Mouse (Mus musculus): Measurements from ENCODE around the gene Tmem165. TPM values are rescaled to one million over a fixed set of nuclear protein-coding genes. Genes with fewer than 3 reads are reported as not detected.

Tmem165 gene
- polyA plus RNA-seq, 1 experiment, result not detected

- Histone ChIP-seq H3K27ac (ENCODE audit: insufficient read depth, low read depth, low read length) (no peak overlapping the region), H3K4me1 (ENCODE audit: control insufficient read depth, insufficient read depth, low read length) (no peaks in the 10 kb centered on the region), H3K4me3 (ENCODE audit: insufficient read depth, low read depth, low read length) (no peak overlapping the region)
- WGBS, result 93% methylated on average over 4 of the region's 4 CpGs
- TF ChIP-seq POLR2A (IDR thresholded peaks at IDR 0.05; ENCODE audit: insufficient read depth, low read depth, low read length) (no peak), CTCF (IDR thresholded peaks at IDR 0.05; ENCODE audit: insufficient read depth, low read depth, low read length) (no peak)
These were observed 40.3 kb upstream of the Tmem165 start for GRCm38 (mm10) chr5:76143356-76143755.

GRCm38 (mm10) chr5:76146401-76146800 lies 37.3 kb upstream of the Tmem165 start:
- 100% methylated on average over 1 of the region's 1 CpGs for WGBS
- Histone ChIP-seq H3K4me3 (ENCODE audit: insufficient read depth, low read depth, low read length) (no peak overlapping the region), H3K4me1 (ENCODE audit: control insufficient read depth, insufficient read depth, low read length) (no peaks in the 10 kb centered on the region), H3K27ac (ENCODE audit: insufficient read depth, low read depth, low read length) (no peak overlapping the region)
- TF ChIP-seq POLR2A (IDR thresholded peaks at IDR 0.05; ENCODE audit: insufficient read depth, low read depth, low read length), result no peak

DNA sequence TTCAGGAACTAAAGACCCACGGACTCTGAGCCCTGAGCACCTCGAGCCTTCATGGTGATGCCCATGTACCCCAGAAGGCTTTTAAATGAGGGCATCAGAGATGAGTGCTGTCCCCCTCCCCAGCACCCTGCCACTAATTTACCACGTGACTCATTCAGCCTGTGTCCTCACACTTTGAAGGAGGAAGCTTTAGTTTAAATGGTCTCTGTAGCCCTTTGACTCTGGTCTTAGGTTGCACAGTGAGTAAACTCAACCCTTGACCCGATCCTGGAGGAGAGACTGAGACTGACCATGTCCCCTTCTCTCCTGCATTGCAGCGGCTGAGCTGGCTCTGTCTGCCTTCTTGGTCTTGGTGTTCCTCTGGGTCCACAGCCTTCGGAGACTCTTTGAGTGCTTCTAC lies 34.2 kb upstream of the Tmem165 start:
- H3K4me3 ChIP-seq (ENCODE audit: insufficient read depth, low read depth, low read length), result no peak overlapping the region
- 94% methylated on average over 6 of the region's 6 CpGs for WGBS
- no peaks in the 10 kb centered on the region for H3K4me1 ChIP-seq (ENCODE audit: control insufficient read depth, insufficient read depth, low read length)
- TF ChIP-seq POLR2A (IDR thresholded peaks at IDR 0.05; ENCODE audit: insufficient read depth, low read depth, low read length) (no peak), CTCF (IDR thresholded peaks at IDR 0.05; ENCODE audit: insufficient read depth, low read depth, low read length) (no peak)
- no peak overlapping the region for H3K27ac ChIP-seq (ENCODE audit: insufficient read depth, low read depth, low read length)

DNA sequence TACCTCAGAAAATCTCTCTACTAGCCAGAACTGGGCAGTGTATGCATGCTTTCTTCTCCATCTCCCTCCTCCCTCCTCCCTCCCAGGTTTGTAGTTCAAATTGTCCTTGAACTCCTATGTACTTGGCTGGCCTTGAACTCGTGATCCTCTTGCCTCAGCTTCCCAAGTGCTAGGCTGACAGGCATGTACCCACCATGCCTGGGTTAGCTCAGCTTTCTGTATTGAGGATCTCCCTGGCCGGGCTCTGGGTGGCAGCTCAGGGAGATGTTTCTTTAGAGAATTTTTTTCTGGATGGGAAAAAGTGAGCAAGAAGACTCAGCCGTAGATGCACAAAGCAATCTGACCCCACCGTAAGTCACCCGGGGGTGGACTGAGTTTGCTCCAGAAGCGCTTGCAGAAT lies 30.7 kb upstream of the Tmem165 start:
- no peaks in the 10 kb centered on the region for H3K4me1 ChIP-seq (ENCODE audit: control insufficient read depth, insufficient read depth, low read length)
- WGBS, result 89% methylated on average over 6 of the region's 6 CpGs
- H3K4me3 ChIP-seq (ENCODE audit: insufficient read depth, low read depth, low read length), result no peak overlapping the region
- TF ChIP-seq CTCF (IDR thresholded peaks at IDR 0.05; ENCODE audit: insufficient read depth, low read depth, low read length) (no peak), POLR2A (IDR thresholded peaks at IDR 0.05; ENCODE audit: insufficient read depth, low read depth, low read length) (no peak)
- H3K27ac ChIP-seq (ENCODE audit: insufficient read depth, low read depth, low read length), result no peak overlapping the region

DNA sequence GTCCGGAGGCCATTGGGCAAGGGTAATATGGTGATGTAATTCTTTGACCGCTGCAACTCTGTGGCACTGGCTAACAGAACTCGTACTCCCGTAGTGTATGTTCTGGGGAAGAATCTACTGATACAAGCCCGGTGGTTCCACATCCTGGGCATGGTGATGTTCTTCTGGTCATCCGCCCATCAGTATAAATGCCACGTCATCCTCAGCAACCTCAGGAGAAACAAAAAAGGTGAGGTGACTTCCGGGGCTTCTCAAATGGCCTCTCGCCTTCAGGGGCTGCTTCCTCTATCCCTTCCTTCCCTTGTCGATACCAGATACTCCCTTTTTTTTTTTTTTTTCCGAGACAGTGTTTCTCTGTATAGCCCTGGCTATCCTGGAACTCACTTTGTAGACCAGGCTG lies 30.2 kb upstream of the Tmem165 start:
- WGBS, result 96% methylated on average over 11 of the region's 11 CpGs
- Histone ChIP-seq H3K4me3 (ENCODE audit: insufficient read depth, low read depth, low read length) (no peak overlapping the region), H3K27ac (ENCODE audit: insufficient read depth, low read depth, low read length) (no peak overlapping the region), H3K4me1 (ENCODE audit: control insufficient read depth, insufficient read depth, low read length) (no peaks in the 10 kb centered on the region)
- TF ChIP-seq POLR2A (IDR thresholded peaks at IDR 0.05; ENCODE audit: insufficient read depth, low read depth, low read length), result no peak
- no peak for TF ChIP-seq CTCF (IDR thresholded peaks at IDR 0.05; ENCODE audit: insufficient read depth, low read depth, low read length)

GRCm38 (mm10) chr5:76154434-76155165 lies 29.1 kb upstream of the Tmem165 start:
- H3K4me1 ChIP-seq (ENCODE audit: control insufficient read depth, insufficient read depth, low read length), result no peaks in the 10 kb centered on the region
- TF ChIP-seq POLR2A (IDR thresholded peaks at IDR 0.05; ENCODE audit: insufficient read depth, low read depth, low read length) (no peak), CTCF (IDR thresholded peaks at IDR 0.05; ENCODE audit: insufficient read depth, low read depth, low read length) (no peak)
- 97% methylated on average over 21 of the region's 21 CpGs for WGBS
- no peak overlapping the region for H3K4me3 ChIP-seq (ENCODE audit: insufficient read depth, low read depth, low read length)
- H3K27ac ChIP-seq (ENCODE audit: insufficient read depth, low read depth, low read length), result no peak overlapping the region

DNA sequence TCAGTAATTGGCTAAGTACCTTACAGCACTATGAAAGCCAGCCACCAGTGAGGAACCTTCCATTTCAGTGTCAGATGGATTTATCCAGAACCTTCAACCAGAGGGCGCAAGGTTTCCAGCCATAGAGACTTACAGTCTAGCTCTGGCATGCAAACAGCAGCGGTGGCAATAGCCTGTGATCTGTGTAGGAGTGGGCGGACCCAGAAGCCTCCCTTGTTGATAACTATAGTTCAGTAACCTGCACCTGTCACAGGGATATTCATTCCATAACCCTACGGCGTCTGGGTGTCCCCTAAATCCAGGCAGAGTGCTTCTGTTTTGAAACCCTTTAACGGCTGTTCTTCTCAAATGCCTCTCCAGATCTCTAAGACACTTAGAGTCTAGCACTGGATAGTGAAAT lies 24.1 kb upstream of the Tmem165 start:
- 71% methylated on average over 6 of the region's 6 CpGs for WGBS
- H3K4me1 ChIP-seq (ENCODE audit: control insufficient read depth, insufficient read depth, low read length), result no peaks in the 10 kb centered on the region
- H3K27ac ChIP-seq (ENCODE audit: insufficient read depth, low read depth, low read length), result no peak overlapping the region
- no peak for TF ChIP-seq POLR2A (IDR thresholded peaks at IDR 0.05; ENCODE audit: insufficient read depth, low read depth, low read length)
- no peak for TF ChIP-seq CTCF (IDR thresholded peaks at IDR 0.05; ENCODE audit: insufficient read depth, low read depth, low read length)
- no peak overlapping the region for H3K4me3 ChIP-seq (ENCODE audit: insufficient read depth, low read depth, low read length)

DNA sequence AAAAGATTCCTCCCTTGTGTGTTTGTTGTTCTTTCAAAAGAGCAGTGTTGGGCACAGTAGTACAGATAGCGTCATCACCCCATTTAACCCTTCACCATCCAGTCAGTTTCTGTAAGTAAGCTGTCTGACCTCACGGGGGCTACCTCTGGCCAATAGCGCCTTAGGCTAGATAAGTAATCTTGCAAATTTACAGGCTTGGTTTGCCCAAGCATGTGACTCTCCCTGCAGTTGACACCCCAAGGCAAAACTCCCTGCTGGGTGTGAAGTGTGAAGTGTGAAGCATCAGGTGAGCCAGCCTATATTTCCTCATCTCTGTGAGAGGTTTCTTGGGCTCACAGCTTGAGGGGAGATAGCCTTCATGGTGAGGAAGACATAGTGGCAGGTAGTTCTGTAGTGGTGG lies 23.6 kb upstream of the Tmem165 start:
- no peak for TF ChIP-seq POLR2A (IDR thresholded peaks at IDR 0.05; ENCODE audit: insufficient read depth, low read depth, low read length)
- TF ChIP-seq CTCF (IDR thresholded peaks at IDR 0.05; ENCODE audit: insufficient read depth, low read depth, low read length), result no peak
- Histone ChIP-seq H3K4me1 (ENCODE audit: control insufficient read depth, insufficient read depth, low read length) (no peaks in the 10 kb centered on the region), H3K27ac (ENCODE audit: insufficient read depth, low read depth, low read length) (no peak overlapping the region), H3K4me3 (ENCODE audit: insufficient read depth, low read depth, low read length) (no peak overlapping the region)
- 65% methylated on average over 3 of the region's 3 CpGs for WGBS

GRCm38 (mm10) chr5:76161491-76161890 lies 22.2 kb upstream of the Tmem165 start:
- Histone ChIP-seq H3K27ac (ENCODE audit: insufficient read depth, low read depth, low read length) (no peak overlapping the region), H3K4me3 (ENCODE audit: insufficient read depth, low read depth, low read length) (no peak overlapping the region), H3K4me1 (ENCODE audit: control insufficient read depth, insufficient read depth, low read length) (no peaks in the 10 kb centered on the region)
- TF ChIP-seq POLR2A (IDR thresholded peaks at IDR 0.05; ENCODE audit: insufficient read depth, low read depth, low read length) (no peak), CTCF (IDR thresholded peaks at IDR 0.05; ENCODE audit: insufficient read depth, low read depth, low read length) (no peak)
- WGBS, result 93% methylated on average over 6 of the region's 6 CpGs

- H3K27ac ChIP-seq (ENCODE audit: insufficient read depth, low read depth, low read length), result no peak overlapping the region
- no peak overlapping the region for H3K4me3 ChIP-seq (ENCODE audit: insufficient read depth, low read depth, low read length)
- 90% methylated on average over 5 of the region's 5 CpGs for WGBS
- no peaks in the 10 kb centered on the region for H3K4me1 ChIP-seq (ENCODE audit: control insufficient read depth, insufficient read depth, low read length)
- TF ChIP-seq POLR2A (IDR thresholded peaks at IDR 0.05; ENCODE audit: insufficient read depth, low read depth, low read length) (no peak), CTCF (IDR thresholded peaks at IDR 0.05; ENCODE audit: insufficient read depth, low read depth, low read length) (no peak)
These were observed 20.8 kb upstream of the Tmem165 start for GRCm38 (mm10) chr5:76162926-76163325.
